Mouse (Mus musculus) MEL (cell line): ENCODE results near the gene Gtpbp1.

Experiments used
- BHLHE40 ChIP-seq: IDR thresholded peaks from 2 replicates; pipeline ENCODE4 v1.6.1; 2012; ENCODE audit warnings: low read depth, mild to moderate bottlenecking, inconsistent platforms, low read length, improper control_type of control experiment, borderline replicate concordance
- CTCF ChIP-seq, 3 experiments: IDR thresholded peaks in 2 of 3; conservative IDR thresholded peaks in 1 of 3; 2 replicates each; pipeline ENCODE4 v1.5.1; 2011 to 2012; ENCODE audit warnings: low read length in 3 of 3, low read depth in 2 of 3, mild to moderate bottlenecking in 2 of 3, improper control_type of control experiment in 1 of 3, inconsistent platforms in 1 of 3, mixed read lengths in 1 of 3, moderate library complexity in 1 of 3; ENCODE audit not compliant: control insufficient read depth in 1 of 3, insufficient read depth in 1 of 3, poor library complexity in 1 of 3, severe bottlenecking in 1 of 3
- NELFE ChIP-seq: IDR thresholded peaks from 2 replicates; pipeline ENCODE4 v1.6.1; 2011; ENCODE audit warnings: low read depth, low read length, improper control_type of control experiment
- POLR2A ChIP-seq, 2 experiments: IDR thresholded peaks; 2 replicates each; pipeline ENCODE4 v1.6.1; 2011 to 2012; ENCODE audit warnings: low read length in 2 of 2, mild to moderate bottlenecking in 2 of 2, control low read depth in 1 of 2, improper control_type of control experiment in 1 of 2, low read depth in 1 of 2, moderate library complexity in 1 of 2; ENCODE audit not compliant: control insufficient read depth in 1 of 2, insufficient read depth in 1 of 2, poor library complexity in 1 of 2
- POLR2AphosphoS2 ChIP-seq: IDR thresholded peaks from 2 replicates; pipeline ENCODE4 v1.6.1; 2011; ENCODE audit warnings: low read length, improper control_type of control experiment
- RCOR1 ChIP-seq: IDR thresholded peaks from 2 replicates; pipeline ENCODE4 v1.6.1; 2012; ENCODE audit warnings: low read depth, mild to moderate bottlenecking, inconsistent platforms, low read length, improper control_type of control experiment
- SIN3A ChIP-seq: IDR thresholded peaks from 2 replicates; pipeline ENCODE4 v1.6.1; 2012; ENCODE audit warnings: low read length, improper control_type of control experiment, inconsistent platforms
- TBP ChIP-seq: IDR thresholded peaks from 2 replicates; pipeline ENCODE4 v1.8.0; 2011; ENCODE audit warnings: low read depth, low read length, improper control_type of control experiment
- TCF12 ChIP-seq: IDR thresholded peaks from 2 replicates; pipeline ENCODE4 v1.6.1; 2014; ENCODE audit warnings: low read depth, mild to moderate bottlenecking, inconsistent platforms, low read length, improper control_type of control experiment, moderate library complexity
- UBTF ChIP-seq: IDR thresholded peaks from 2 replicates; pipeline ENCODE4 v1.6.1; 2012; ENCODE audit warnings: low read depth, mild to moderate bottlenecking, inconsistent platforms, low read length, improper control_type of control experiment, moderate library complexity, borderline replicate concordance; ENCODE audit not compliant: insufficient read depth
- ZKSCAN1 ChIP-seq: IDR thresholded peaks from 2 replicates; pipeline ENCODE4 v1.6.1; 2012; ENCODE audit warnings: low read depth, mild to moderate bottlenecking, inconsistent platforms, low read length, improper control_type of control experiment, moderate library complexity

DNA sequence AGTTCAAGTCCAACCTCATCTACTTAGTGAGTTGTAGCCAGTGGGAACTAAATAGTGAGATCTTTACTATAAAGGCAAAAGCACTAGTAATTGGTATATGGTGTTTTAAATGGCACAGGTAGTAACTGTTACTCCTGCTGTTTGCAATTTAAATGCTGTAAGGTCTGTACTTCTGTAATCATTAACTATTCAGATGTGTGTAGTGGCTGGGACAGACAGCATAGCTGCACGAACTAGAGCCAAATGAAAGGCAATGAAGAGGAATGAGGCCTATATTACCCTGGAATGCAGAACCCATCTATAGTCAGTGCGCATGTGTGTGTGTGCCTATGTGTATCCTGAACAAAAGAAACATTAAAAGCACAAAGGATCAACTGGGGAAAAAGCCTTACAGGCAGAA is 12.7 kb upstream of the Gtpbp1 start:
- TF ChIP-seq BHLHE40 (no peak), POLR2A (IDR thresholded peaks at IDR 0.05; ENCODE audit: control insufficient read depth in 1 of 2, insufficient read depth in 1 of 2, low read depth in 1 of 2, low read length in 2 of 2, poor library complexity in 1 of 2) (no peak), CTCF (IDR thresholded peaks at IDR 0.05 in 2 of 3, conservative IDR thresholded peaks at IDR 0.05 in 1 of 3; ENCODE audit: control insufficient read depth in 1 of 3, insufficient read depth in 1 of 3, low read depth in 2 of 3, low read length in 3 of 3, poor library complexity in 1 of 3, severe bottlenecking in 1 of 3) (no peak), POLR2AphosphoS2 (no peak), NELFE (no peak), SIN3A (no peak), RCOR1 (no peak), TCF12 (no peak), ZKSCAN1 (no peak), UBTF (no peak), TBP (no peak)
